Mouse (Mus musculus): ENCODE data around the gene Prss43. TPM values are rescaled to one million over a fixed set of nuclear protein-coding genes. Genes with fewer than 3 reads are reported as not detected.

Gene Prss43
- total RNA-seq, 2 experiments from 2014 or later = 0.15 to 0.25 TPM

DNA sequence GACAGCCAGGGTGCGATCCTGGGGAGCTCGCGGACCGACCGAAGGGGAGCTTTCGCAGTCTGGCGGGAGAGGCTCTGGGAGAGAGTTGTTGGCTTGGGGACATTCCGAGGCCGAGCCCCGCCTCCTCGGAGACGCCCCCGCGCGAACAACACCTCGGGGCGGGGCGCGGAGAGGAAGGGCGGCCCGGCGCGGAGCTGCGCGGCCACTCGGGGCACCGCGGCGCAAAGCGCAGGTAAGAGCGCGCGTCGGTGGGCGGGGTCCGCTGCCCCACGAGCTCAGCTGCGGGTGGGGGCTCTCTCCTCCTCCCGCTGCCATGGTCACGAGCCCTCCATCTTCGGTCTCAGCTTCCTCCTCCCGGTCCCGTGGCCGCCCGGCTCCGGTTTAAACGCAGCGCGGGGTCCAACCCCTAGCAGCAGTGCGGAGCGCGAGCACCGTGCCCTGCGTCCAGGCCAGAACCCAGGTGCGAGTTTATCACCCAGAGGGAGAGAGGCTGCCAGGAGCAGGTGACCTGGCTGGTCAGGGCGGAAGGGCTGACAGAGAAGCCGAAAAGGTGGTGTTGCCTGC, 53.6 kb downstream of the Prss43 start, which contains the start of gene Tmie:
Tmie (minus strand) TSS at position 116 of the 564 bp plus-strand sequence.
- TF ChIP-seq CTCF (conservative IDR thresholded peaks at IDR 0.05) = no peak
- Histone ChIP-seq H3K4me3 (peak within 1 kb of the TSS; percentile 56), H3K27ac (peak within 1 kb of the TSS; percentile 91)
- peak in 1 of 2 experiments; percentile 47 for DNase-seq (ENCODE audit: low spot score in 2 of 2)

DNA sequence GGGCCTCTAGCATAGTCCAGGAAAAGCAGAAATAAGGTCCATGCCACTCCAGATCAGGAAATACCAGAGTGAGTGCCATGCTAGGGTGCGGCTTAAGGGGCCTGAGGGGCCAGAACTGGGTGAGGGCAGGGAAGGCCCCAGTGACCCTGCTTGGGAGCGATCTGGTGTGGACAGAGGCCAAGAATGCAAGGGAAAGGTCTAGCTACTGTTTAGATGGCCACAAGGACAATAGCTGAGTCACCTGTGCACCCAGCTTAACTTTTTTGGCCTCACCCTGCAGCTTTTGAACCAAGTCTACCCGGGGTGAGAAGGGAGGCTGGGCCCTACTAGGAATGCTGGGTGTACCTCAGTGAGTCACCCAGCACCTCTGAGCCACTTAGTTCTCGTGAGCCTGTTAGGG, 54.3 kb downstream of the Prss43 start:
- Histone ChIP-seq H3K4me3 (peak overlapping the region; percentile 56), H3K27ac (peak overlapping the region; percentile 91)
- no peak for DNase-seq (ENCODE audit: low spot score in 2 of 2)
- TF ChIP-seq CTCF (conservative IDR thresholded peaks at IDR 0.05) = no peak

Other genes starting within 250 kb of the Prss43 start
- gene Nradd, start 202.2 kb upstream of the Prss43 start, total RNA-seq (2021) = 1 to 10 TPM; 1.9 to 3.4 TPM
- gene Nbeal2, start 172.5 kb upstream of the Prss43 start, total RNA-seq (2021) = 10 to 100 TPM; 17.7 to 18.0 TPM
- 10 to 100 TPM; 50.2 to 66.0 TPM for gene Ccdc12, start 170.2 kb upstream of the Prss43 start, total RNA-seq (2021)
- gene Myl3, start 84.8 kb upstream of the Prss43 start, total RNA-seq (2021) = not detected
- gene Pth1r, start 79.5 kb upstream of the Prss43 start, total RNA-seq (2021) = 1 to 10 TPM; 4.4 to 5.0 TPM
- gene Prss42, start 28.5 kb upstream of the Prss43 start, total RNA-seq (2021) = not detected
- not detected for gene Prss44, start 12.7 kb upstream of the Prss43 start, total RNA-seq (2021)
- gene Prss45, start 7.9 kb downstream of the Prss43 start, total RNA-seq (2021) = under 1 TPM in 1 of 2 experiments, not detected in 1; 0.51 TPM
- gene Prss46, start 17.8 kb downstream of the Prss43 start, total RNA-seq (2021) = not detected
- gene Prss50, start 31.3 kb downstream of the Prss43 start, total RNA-seq (2021) = under 1 TPM; 0.32 to 0.51 TPM
- 10 to 100 TPM in 1 of 2 experiments, 1 to 10 TPM in 1; 9.1 to 14.6 TPM for gene Als2cl, start 53.2 kb downstream of the Prss43 start, total RNA-seq (2021)
- 1 to 10 TPM; 1.9 to 2.0 TPM for gene Tmie, start 53.4 kb downstream of the Prss43 start, total RNA-seq (2021)
- gene Fam240a, start 90.2 kb downstream of the Prss43 start, total RNA-seq (2021) = not detected
- under 1 TPM; 0.49 TPM for gene Tdgf1, start 119.5 kb downstream of the Prss43 start, total RNA-seq (2021)
- 1 to 10 TPM; 1.5 to 3.5 TPM for gene Lrrc2, start 124.9 kb downstream of the Prss43 start, total RNA-seq (2021)
- gene Rtp3, start 163.9 kb downstream of the Prss43 start, total RNA-seq (2021) = under 1 TPM; 0.59 TPM
- not detected for gene Ltf, start 192.6 kb downstream of the Prss43 start, total RNA-seq (2021)
- under 1 TPM; 0.69 to 0.72 TPM for gene Ccrl2, start 230.8 kb downstream of the Prss43 start, total RNA-seq (2021)